Mouse (Mus musculus): ENCODE measurements around the gene Phc1. TPM values are rescaled to one million over a fixed set of nuclear protein-coding genes. Genes with fewer than 3 reads are reported as not detected.

Gene Phc1
- total and polyA plus RNA-seq, 3 experiments = 4.6 to 35.9 TPM; not detected in 1

DNA sequence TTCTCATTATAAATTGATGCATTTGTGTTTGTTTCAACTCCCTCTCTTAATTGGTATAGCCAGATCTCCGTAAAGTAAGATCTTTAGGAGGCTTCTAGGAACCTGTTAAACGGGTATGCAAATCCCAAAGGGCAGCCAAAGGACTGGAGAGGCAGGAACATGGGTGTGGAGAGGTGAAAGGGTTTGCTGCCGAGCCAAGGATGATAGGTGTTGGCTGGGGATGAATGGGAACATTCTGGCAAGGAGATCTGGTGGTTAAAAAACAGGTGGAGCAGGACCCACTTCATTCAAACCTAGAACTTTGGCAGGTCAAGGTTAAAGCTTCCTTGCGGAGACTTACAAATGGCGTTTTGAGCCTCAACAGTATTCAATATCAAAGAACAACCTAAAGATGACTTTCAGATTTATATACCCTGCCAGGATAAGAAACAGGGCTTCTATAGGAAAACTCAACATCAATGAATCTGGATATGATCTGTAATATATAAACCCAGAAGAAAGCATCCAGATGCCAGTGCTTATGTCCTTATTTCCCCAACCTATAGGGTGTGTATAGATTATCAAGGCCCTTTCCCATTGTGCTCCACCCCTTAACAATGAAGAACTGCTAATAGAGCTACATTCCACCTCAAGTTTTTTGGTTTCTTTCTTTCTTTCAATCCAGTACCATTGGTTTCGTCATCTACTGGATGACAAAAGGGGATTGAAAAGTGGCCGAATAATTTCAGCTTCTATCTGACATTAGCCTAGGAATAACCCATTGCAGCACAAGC, 863 bp upstream of the Phc1 start:
- DNase-seq (ENCODE audit: low read depth, low spot score) = no peak
- Histone ChIP-seq H3K9ac (ENCODE audit: control insufficient read depth, low read depth, low read length, poor library complexity, severe bottlenecking) (no peak overlapping the region), H3K27me3 (ENCODE audit: control insufficient read depth in 1 of 2, insufficient read depth in 2 of 2, low read length in 2 of 2) (no peaks in the 10 kb centered on the region), H3K9me3 (replicated peaks; ENCODE audit: insufficient read depth, low read length) (no peaks in the 10 kb centered on the region), H3K36me3 (ENCODE audit: control insufficient read depth in 1 of 2, insufficient read depth in 2 of 2, low read length in 2 of 2) (peaks cover 0 to 38% of the 10 kb centered on the region in 2 experiments; a peak in 2 of 4 replicates), H3K4me1 (ENCODE audit: control insufficient read depth in 1 of 2, insufficient read depth in 2 of 2, low read length in 2 of 2) (peaks cover 22 to 23% of the 10 kb centered on the region in 2 experiments), H3K4me3 (ENCODE audit: control insufficient read depth in 1 of 2, insufficient read depth in 1 of 2, low read depth in 2 of 2, low read length in 2 of 2) (no peak overlapping the region; a peak in 1 of 4 replicates), H3K27ac (ENCODE audit: control insufficient read depth, low read depth, low read length) (no peak overlapping the region), H3K79me2 (ENCODE audit: control insufficient read depth, insufficient read depth, low read length, poor library complexity) (peaks cover 6% of the 10 kb centered on the region; the same call in 1 of the 2 replicates)
- TF ChIP-seq POLR2AphosphoS2 (IDR thresholded peaks at IDR 0.05; ENCODE audit: low read length) = no peak
- no peak for TF ChIP-seq ZKSCAN1 (IDR thresholded peaks at IDR 0.05; ENCODE audit: low read depth, low read length)

DNA sequence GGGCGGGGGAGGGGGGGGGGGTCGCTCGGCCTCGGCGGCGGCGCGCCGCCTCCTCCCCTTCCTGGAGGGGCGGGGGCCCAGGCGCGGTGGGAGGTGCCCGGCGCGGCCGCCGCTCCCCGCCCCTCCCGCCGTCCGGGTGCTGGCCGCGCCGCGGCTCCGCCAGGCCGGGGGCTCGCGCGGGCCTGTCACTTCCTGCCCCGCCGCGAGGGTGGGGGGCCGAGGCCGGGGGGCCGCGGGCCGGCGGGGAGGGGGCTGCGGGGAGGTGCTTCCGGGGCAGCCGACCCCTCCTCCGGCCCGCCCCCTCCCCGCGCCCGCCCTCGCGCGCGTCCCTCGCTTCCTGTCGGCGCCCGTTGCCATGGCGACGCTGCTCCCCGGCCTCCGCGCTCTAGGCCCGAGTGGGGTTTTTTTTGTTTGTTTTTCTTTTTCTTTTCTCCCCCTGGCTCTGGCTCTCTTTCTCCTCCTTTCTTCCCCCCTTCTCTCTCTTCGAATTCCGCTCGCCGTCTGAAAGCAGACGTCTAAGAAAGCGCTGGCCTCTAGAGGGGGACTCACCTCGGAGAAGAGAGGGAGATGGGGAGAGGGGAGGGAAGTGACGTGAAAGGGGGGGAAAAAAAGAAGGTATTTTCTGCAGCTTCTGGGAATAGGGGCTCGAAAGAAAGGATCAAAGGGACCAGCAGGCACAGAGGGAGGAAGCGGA, 566 bp downstream of the Phc1 start:
- H3K36me3 ChIP-seq (ENCODE audit: control insufficient read depth in 1 of 2, insufficient read depth in 2 of 2, low read length in 2 of 2) = peaks cover 0 to 34% of the 10 kb centered on the region in 2 experiments; a peak in 2 of 4 replicates
- H3K27ac ChIP-seq (ENCODE audit: control insufficient read depth, low read depth, low read length) = peak overlapping the region; percentile 95
- H3K79me2 ChIP-seq (ENCODE audit: control insufficient read depth, insufficient read depth, low read length, poor library complexity) = peaks cover 6% of the 10 kb centered on the region; the same call in 1 of the 2 replicates
- TF ChIP-seq SIN3A (IDR thresholded peaks at IDR 0.05; ENCODE audit: low read length) (peak; percentile 85), ELF1 (IDR thresholded peaks at IDR 0.05; ENCODE audit: low read depth, low read length) (peak; percentile 71), HCFC1 (IDR thresholded peaks at IDR 0.05; ENCODE audit: low read depth, low read length) (peak; percentile 61), ZC3H11A (IDR thresholded peaks at IDR 0.05; ENCODE audit: low read depth, low read length) (no peak), ZNF384 (IDR thresholded peaks at IDR 0.05; ENCODE audit: low read depth, low read length) (peak; percentile 45), CHD1 (IDR thresholded peaks at IDR 0.05; ENCODE audit: low read depth, low read length) (no peak)
- H3K4me1 ChIP-seq (ENCODE audit: control insufficient read depth in 1 of 2, insufficient read depth in 2 of 2, low read length in 2 of 2) = peaks cover 20 to 21% of the 10 kb centered on the region in 2 experiments
- no peaks in the 10 kb centered on the region for H3K9me3 ChIP-seq (replicated peaks; ENCODE audit: insufficient read depth, low read length)
- peak overlapping the region; percentile 95 for H3K9ac ChIP-seq (ENCODE audit: control insufficient read depth, low read depth, low read length, poor library complexity, severe bottlenecking)
- H3K27me3 ChIP-seq (ENCODE audit: control insufficient read depth in 1 of 2, insufficient read depth in 2 of 2, low read length in 2 of 2) = no peaks in the 10 kb centered on the region
- H3K4me3 ChIP-seq (ENCODE audit: control insufficient read depth in 1 of 2, insufficient read depth in 1 of 2, low read depth in 2 of 2, low read length in 2 of 2) = peak overlapping the region; percentile 91 to 100
- DNase-seq (ENCODE audit: low read depth, low spot score) = peak; percentile 88

DNA sequence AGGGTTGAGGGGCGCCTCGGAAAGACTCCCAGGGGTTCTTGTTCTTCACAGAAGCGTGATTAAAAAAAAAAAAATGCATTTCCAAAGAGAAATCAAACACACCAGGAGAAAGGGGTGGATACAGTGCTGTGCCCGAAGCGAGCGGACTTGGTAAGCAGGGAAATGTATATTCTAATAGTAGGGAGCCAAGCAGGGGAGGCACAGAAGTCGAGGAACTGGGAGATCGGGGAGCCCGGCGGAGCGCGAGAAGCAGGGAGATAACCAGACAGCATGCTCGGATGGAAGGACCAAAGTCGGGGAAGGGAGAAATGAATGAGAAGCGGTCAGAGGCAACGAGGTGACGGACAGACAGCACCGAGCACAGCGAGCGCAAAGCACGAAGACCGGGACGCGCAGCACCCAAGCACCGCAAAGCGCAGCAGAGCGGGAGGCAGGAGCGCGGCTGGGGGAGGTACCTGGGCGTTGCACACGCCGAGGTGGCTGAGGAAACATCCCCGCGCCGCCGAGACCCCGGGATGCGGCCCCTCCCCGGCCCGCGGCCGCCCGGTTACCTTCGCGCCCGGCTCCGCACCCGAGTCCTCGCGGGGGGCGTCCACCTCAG, 1.2 kb downstream of the Phc1 start:
- peak overlapping the region; percentile 50 for H3K27ac ChIP-seq (ENCODE audit: control insufficient read depth, low read depth, low read length)
- peak overlapping the region; percentile 88 to 100 for H3K4me3 ChIP-seq (ENCODE audit: control insufficient read depth in 1 of 2, insufficient read depth in 1 of 2, low read depth in 2 of 2, low read length in 2 of 2)
- H3K9ac ChIP-seq (ENCODE audit: control insufficient read depth, low read depth, low read length, poor library complexity, severe bottlenecking) = peak overlapping the region; percentile 86
- H3K4me1 ChIP-seq (ENCODE audit: control insufficient read depth in 1 of 2, insufficient read depth in 2 of 2, low read length in 2 of 2) = peaks cover 13 to 16% of the 10 kb centered on the region in 2 experiments
- H3K79me2 ChIP-seq (ENCODE audit: control insufficient read depth, insufficient read depth, low read length, poor library complexity) = peaks cover 6% of the 10 kb centered on the region; the same call in 1 of the 2 replicates
- H3K9me3 ChIP-seq (replicated peaks; ENCODE audit: insufficient read depth, low read length) = no peaks in the 10 kb centered on the region
- TF ChIP-seq MYB (IDR thresholded peaks at IDR 0.05; ENCODE audit: low read depth, low read length) = no peak
- TF ChIP-seq CTCF (IDR thresholded peaks at IDR 0.05 in 2 of 3, conservative IDR thresholded peaks at IDR 0.05 in 1 of 3; ENCODE audit: control insufficient read depth in 1 of 3, insufficient read depth in 1 of 3, low read depth in 2 of 3, low read length in 3 of 3, poor library complexity in 1 of 3, severe bottlenecking in 1 of 3) = no peak
- peak; percentile 43; the same call in 1 of the 2 replicates for TF ChIP-seq NELFE (IDR thresholded peaks at IDR 0.05; ENCODE audit: low read depth, low read length)
- TF ChIP-seq UBTF (IDR thresholded peaks at IDR 0.05; ENCODE audit: borderline replicate concordance, insufficient read depth, low read depth, low read length) = no peak
- TF ChIP-seq MAX (IDR thresholded peaks at IDR 0.05; ENCODE audit: low read length) = no peak
- TF ChIP-seq NRF1 (IDR thresholded peaks at IDR 0.05; ENCODE audit: insufficient read depth, low read depth, low read length, poor library complexity, severe bottlenecking) = no peak
- peak in 1 of 2 experiments; percentile 58; a peak in 2 of 4 replicates for TF ChIP-seq POLR2A (IDR thresholded peaks at IDR 0.05; ENCODE audit: control insufficient read depth in 1 of 2, insufficient read depth in 1 of 2, low read depth in 1 of 2, low read length in 2 of 2, poor library complexity in 1 of 2)
- 0 out of 2 replicates have a peak, but pooled peaks have one; percentile 54 for TF ChIP-seq CHD1 (IDR thresholded peaks at IDR 0.05; ENCODE audit: low read depth, low read length)
- peak; percentile 82 for DNase-seq (ENCODE audit: low read depth, low spot score)
- peaks cover 0 to 28% of the 10 kb centered on the region in 2 experiments; a peak in 2 of 4 replicates for H3K36me3 ChIP-seq (ENCODE audit: control insufficient read depth in 1 of 2, insufficient read depth in 2 of 2, low read length in 2 of 2)
- no peaks in the 10 kb centered on the region for H3K27me3 ChIP-seq (ENCODE audit: control insufficient read depth in 1 of 2, insufficient read depth in 2 of 2, low read length in 2 of 2)
